Mouse (Mus musculus) embryonic facial prominence, embryonic 11.5 days (tissue): ENCODE results near the gene Heatr3. TPM values are rescaled to one million over a fixed set of nuclear protein-coding genes. Genes with fewer than 3 reads are reported as not detected.
A peak's percentile ranks its signal among the peaks of the same experiment; 100 is the strongest.

Source experiments
- ATAC-seq: fragments of 200-750 bp; cut with Nextera tagmentation; replicated peaks from 2 replicates; pipeline ENCODE4 v1.8.0; 2017; ENCODE audit warnings: low read depth; ENCODE audit not compliant: insufficient number of reproducible peaks, low FRiP score, low TSS enrichment
- DNase-seq: peaks from one replicate; pipeline ENCODE4 v3.0.0-alpha.2; 2015; ENCODE audit warnings: low spot score
- H3K27ac ChIP-seq: fragments of 300-500 bp; sonication (generic); replicated peaks from 2 replicates; pipeline ENCODE4 v1.5.1; 2014; ENCODE audit warnings: mild to moderate bottlenecking, low read depth, low read length, control low read depth
- H3K27me3 ChIP-seq: fragments of 300-500 bp; sonication (generic); 2 replicates; pipeline ENCODE4 v1.6.1; 2014; ENCODE audit warnings: mild to moderate bottlenecking, low read length, moderate library complexity, mixed read lengths; ENCODE audit not compliant: control insufficient read depth, insufficient read depth
- H3K36me3 ChIP-seq: fragments of 300-500 bp; sonication (generic); replicated peaks from 2 replicates; pipeline ENCODE4 v1.6.1; 2014; ENCODE audit warnings: low read depth, mild to moderate bottlenecking, low read length, moderate library complexity, mixed read lengths; ENCODE audit not compliant: control insufficient read depth, insufficient read depth
- H3K4me1 ChIP-seq: fragments of 300-500 bp; sonication (generic); 2 replicates; pipeline ENCODE4 v1.6.1; 2014; ENCODE audit warnings: low read length, mixed read lengths; ENCODE audit not compliant: control insufficient read depth, insufficient read depth
- H3K4me2 ChIP-seq: fragments of 300-500 bp; sonication (generic); 2 replicates; pipeline ENCODE4 v1.6.1; 2014; ENCODE audit warnings: low read depth, mild to moderate bottlenecking, control low read depth, low read length, moderate library complexity
- H3K4me3 ChIP-seq: fragments of 300-500 bp; sonication (generic); 2 replicates; pipeline ENCODE4 v1.5.1; 2014; ENCODE audit warnings: low read depth, low read length, control low read depth
- H3K9ac ChIP-seq: fragments of 300-500 bp; sonication (generic); replicated peaks from 2 replicates; pipeline ENCODE4 v1.6.1; 2014; ENCODE audit warnings: mild to moderate bottlenecking, control low read depth, low read length
- H3K9me3 ChIP-seq: fragments of 300-500 bp; sonication (generic); replicated peaks from 2 replicates; pipeline ENCODE4 v1.6.1; 2016; ENCODE audit warnings: mild to moderate bottlenecking, low read length, inconsistent platforms, mixed read lengths; ENCODE audit not compliant: control insufficient read depth
- WGBS: fragments of 180-500 bp; shearing (Covaris S2); extraction: QIAGEN DNeasy Blood & Tissue Kit; methylation state at CpG from one replicate; pipeline ENCODE4 v1.1.7; 2014; 5-methylcytosine and 5-hydroxymethylcytosine counted together
- polyA plus RNA-seq: library from polyadenylated mRNA; unstranded; fragments of >200 nt; fragmentation: Nextera tagmentation; extraction: Ambion mirVana; gene quantifications from 2 replicates; pipeline ENCODE4 v1.2.1, GENCODE M21; 2014

Heatr3 gene
- polyA plus RNA-seq, 1 experiment from 2014 or later, result 55.7 TPM

- Histone ChIP-seq H3K4me1 (no peaks in the 10 kb centered on the region), H3K36me3 (peaks cover 7% of the 10 kb centered on the region), H3K9ac (no peak overlapping the region), H3K27ac (no peak overlapping the region), H3K27me3 (no peaks in the 10 kb centered on the region), H3K4me2 (no peak overlapping the region), H3K4me3 (no peak overlapping the region), H3K9me3 (no peaks in the 10 kb centered on the region)
- DNase-seq (no peak), ATAC-seq (no peak)
- 91% methylated on average over 10 of the region's 10 CpGs for WGBS
These were observed 22.8 kb downstream of the Heatr3 start for GRCm38 (mm10) chr8:88160237-88160995.

GRCm38 (mm10) chr8:88161439-88161838, 23.8 kb downstream of the Heatr3 start:
- Histone ChIP-seq H3K27ac (no peak overlapping the region), H3K9ac (no peak overlapping the region), H3K36me3 (peaks cover 5% of the 10 kb centered on the region), H3K4me1 (no peaks in the 10 kb centered on the region), H3K27me3 (no peaks in the 10 kb centered on the region), H3K4me3 (no peak overlapping the region), H3K9me3 (no peaks in the 10 kb centered on the region), H3K4me2 (no peak overlapping the region)
- 70% methylated on average over 5 of the region's 5 CpGs for WGBS
- ATAC-seq, result no peak
- peak; percentile 80 for DNase-seq

GRCm38 (mm10) chr8:88175264-88175663, 37.6 kb downstream of the Heatr3 start:
- ATAC-seq, result no peak
- Histone ChIP-seq H3K4me2 (no peak overlapping the region), H3K4me1 (no peaks in the 10 kb centered on the region), H3K27me3 (no peaks in the 10 kb centered on the region), H3K27ac (no peak overlapping the region), H3K9me3 (no peaks in the 10 kb centered on the region), H3K9ac (no peak overlapping the region), H3K36me3 (peaks cover 4% of the 10 kb centered on the region; the same call in 1 of the 2 replicates), H3K4me3 (no peak overlapping the region)
- 90% methylated on average over 7 of the region's 7 CpGs for WGBS
- DNase-seq, result no peak

GRCm38 (mm10) chr8:88177291-88177690, 39.6 kb downstream of the Heatr3 start:
- H3K9me3 ChIP-seq, result no peaks in the 10 kb centered on the region
- ATAC-seq (no peak), DNase-seq (no peak)
- no peak overlapping the region for H3K9ac ChIP-seq
- no peaks in the 10 kb centered on the region for H3K27me3 ChIP-seq
- WGBS, result 90% methylated on average over 8 of the region's 8 CpGs
- no peak overlapping the region for H3K4me2 ChIP-seq
- H3K4me1 ChIP-seq, result no peaks in the 10 kb centered on the region
- no peak overlapping the region for H3K27ac ChIP-seq
- no peak overlapping the region for H3K4me3 ChIP-seq
- no peaks in the 10 kb centered on the region for H3K36me3 ChIP-seq

- H3K4me2 ChIP-seq, result no peak overlapping the region
- no peak overlapping the region for H3K27ac ChIP-seq
- H3K4me3 ChIP-seq, result no peak overlapping the region
- H3K27me3 ChIP-seq, result no peaks in the 10 kb centered on the region
- no peaks in the 10 kb centered on the region for H3K4me1 ChIP-seq
- 79% methylated on average over 2 of the region's 2 CpGs for WGBS
- no peak overlapping the region for H3K9ac ChIP-seq
- H3K36me3 ChIP-seq, result no peaks in the 10 kb centered on the region
- ATAC-seq (no peak), DNase-seq (no peak)
- no peaks in the 10 kb centered on the region for H3K9me3 ChIP-seq
These were observed 45.5 kb downstream of the Heatr3 start for GRCm38 (mm10) chr8:88183121-88183520.

- H3K4me3 ChIP-seq, result no peak overlapping the region
- no peaks in the 10 kb centered on the region for H3K27me3 ChIP-seq
- no peak for ATAC-seq
- no peaks in the 10 kb centered on the region for H3K4me1 ChIP-seq
- H3K4me2 ChIP-seq, result no peak overlapping the region
- WGBS, result 93% methylated on average over 1 of the region's 1 CpGs
- no peak overlapping the region for H3K9ac ChIP-seq
- no peaks in the 10 kb centered on the region for H3K9me3 ChIP-seq
- H3K36me3 ChIP-seq, result no peaks in the 10 kb centered on the region
- no peak overlapping the region for H3K27ac ChIP-seq
- DNase-seq, result no peak
These were observed 47.3 kb downstream of the Heatr3 start for GRCm38 (mm10) chr8:88184914-88185313.

- no peaks in the 10 kb centered on the region for H3K27me3 ChIP-seq
- no peaks in the 10 kb centered on the region for H3K4me1 ChIP-seq
- no peak overlapping the region for H3K27ac ChIP-seq
- no peak overlapping the region for H3K9ac ChIP-seq
- no peak overlapping the region for H3K4me3 ChIP-seq
- no peaks in the 10 kb centered on the region for H3K36me3 ChIP-seq
- ATAC-seq (no peak), DNase-seq (no peak)
- H3K9me3 ChIP-seq, result no peaks in the 10 kb centered on the region
- WGBS, result 79% methylated on average over 6 of the region's 6 CpGs
- no peak overlapping the region for H3K4me2 ChIP-seq
These were observed 48.1 kb downstream of the Heatr3 start for GRCm38 (mm10) chr8:88185716-88186115.

- WGBS, result 70% methylated on average over 3 of the region's 3 CpGs
- ATAC-seq, result no peak
- H3K4me3 ChIP-seq, result no peak overlapping the region
- no peaks in the 10 kb centered on the region for H3K9me3 ChIP-seq
- peaks cover 3% of the 10 kb centered on the region; the same call in 1 of the 2 replicates for H3K4me1 ChIP-seq
- no peak overlapping the region for H3K4me2 ChIP-seq
- no peaks in the 10 kb centered on the region for H3K27me3 ChIP-seq
- no peak overlapping the region for H3K27ac ChIP-seq
- no peak overlapping the region for H3K9ac ChIP-seq
- no peaks in the 10 kb centered on the region for H3K36me3 ChIP-seq
- no peak for DNase-seq
These were observed 59.7 kb downstream of the Heatr3 start for GRCm38 (mm10) chr8:88197328-88197727.
